Mouse (Mus musculus): ENCODE data around the gene Gpr143. TPM values are rescaled to one million over a fixed set of nuclear protein-coding genes. Genes with fewer than 3 reads are reported as not detected.

The Gpr143 gene
- total and polyA plus RNA-seq, 2 experiments from 2014 or later, result 0.12 TPM; not detected in 1

GRCm38 (mm10) chrX:152745925-152746324, 35.8 kb upstream of the Gpr143 start:
- Histone ChIP-seq H3K27me3 (ENCODE audit: control insufficient read depth, insufficient read depth, low read length) (no peaks in the 10 kb centered on the region), H3K4me1 (ENCODE audit: control insufficient read depth, insufficient read depth) (no peaks in the 10 kb centered on the region), H3K4me3 (ENCODE audit: low read depth, low read length) (no peak overlapping the region), H3K27ac (ENCODE audit: low read depth) (no peak overlapping the region), H3K9me3 (replicated peaks; ENCODE audit: control insufficient read depth, low read length) (no peaks in the 10 kb centered on the region), H3K9ac (replicated peaks; ENCODE audit: low read depth, low read length) (no peak overlapping the region), H3K36me3 (replicated peaks; ENCODE audit: control insufficient read depth, insufficient read depth, low read length) (no peaks in the 10 kb centered on the region), H3K4me2 (ENCODE audit: low read depth, low read length) (no peak overlapping the region)
- ATAC-seq (ENCODE audit: insufficient read depth, low read depth), result no peak
- 75% methylated on average over 2 of the region's 2 CpGs for WGBS
- TF ChIP-seq EP300 (IDR thresholded peaks at IDR 0.05; ENCODE audit: low read depth) (no peak), CTCF (IDR thresholded peaks at IDR 0.05; ENCODE audit: low read depth) (no peak)
- DNase-seq (ENCODE audit: low spot score), result no peak

- H3K4me1 ChIP-seq (ENCODE audit: control insufficient read depth, insufficient read depth), result no peaks in the 10 kb centered on the region
- no peak overlapping the region for H3K9ac ChIP-seq (replicated peaks; ENCODE audit: low read depth, low read length)
- ATAC-seq (ENCODE audit: insufficient read depth, low read depth) (no peak), DNase-seq (ENCODE audit: low spot score) (no peak)
- no peak for TF ChIP-seq EP300 (IDR thresholded peaks at IDR 0.05; ENCODE audit: low read depth)
- no peak for TF ChIP-seq CTCF (IDR thresholded peaks at IDR 0.05; ENCODE audit: low read depth)
- no peak overlapping the region for H3K4me3 ChIP-seq (ENCODE audit: low read depth, low read length)
- H3K9me3 ChIP-seq (replicated peaks; ENCODE audit: control insufficient read depth, low read length), result no peaks in the 10 kb centered on the region
- H3K4me2 ChIP-seq (ENCODE audit: low read depth, low read length), result no peak overlapping the region
- no peak overlapping the region for H3K27ac ChIP-seq (ENCODE audit: low read depth)
- H3K27me3 ChIP-seq (ENCODE audit: control insufficient read depth, insufficient read depth, low read length), result no peaks in the 10 kb centered on the region
- WGBS, result 91% methylated on average over 1 of the region's 1 CpGs
- H3K36me3 ChIP-seq (replicated peaks; ENCODE audit: control insufficient read depth, insufficient read depth, low read length), result no peaks in the 10 kb centered on the region
Observed at GRCm38 (mm10) chrX:152755819-152756218, 25.9 kb upstream of the Gpr143 start.

DNA sequence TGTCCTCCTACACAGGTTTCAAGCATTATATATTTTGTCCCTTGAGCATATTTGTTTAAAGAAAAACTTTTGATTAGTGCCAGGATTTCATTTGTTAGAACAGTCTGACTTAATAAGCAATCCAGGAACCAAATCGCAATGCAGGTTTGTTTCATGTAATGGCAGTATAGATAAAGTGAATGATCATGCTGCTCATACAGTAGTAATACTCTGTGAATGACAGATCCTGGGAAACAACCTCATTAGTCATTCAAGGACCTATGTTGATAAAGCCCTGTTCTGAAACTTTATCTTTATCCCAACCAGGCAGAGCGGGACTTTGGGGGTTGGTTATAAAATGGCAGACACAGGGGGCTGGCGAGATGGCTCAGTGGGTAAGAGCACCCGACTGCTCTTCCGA, 25.4 kb upstream of the Gpr143 start:
- WGBS, result 80% methylated on average over 5 of the region's 5 CpGs
- no peaks in the 10 kb centered on the region for H3K4me1 ChIP-seq (ENCODE audit: control insufficient read depth, insufficient read depth)
- no peak overlapping the region for H3K4me3 ChIP-seq (ENCODE audit: low read depth, low read length)
- no peak for TF ChIP-seq CTCF (IDR thresholded peaks at IDR 0.05; ENCODE audit: low read depth)
- TF ChIP-seq EP300 (IDR thresholded peaks at IDR 0.05; ENCODE audit: low read depth), result no peak
- H3K27ac ChIP-seq (ENCODE audit: low read depth), result no peak overlapping the region
- H3K4me2 ChIP-seq (ENCODE audit: low read depth, low read length), result no peak overlapping the region
- H3K9ac ChIP-seq (replicated peaks; ENCODE audit: low read depth, low read length), result no peak overlapping the region
- no peaks in the 10 kb centered on the region for H3K9me3 ChIP-seq (replicated peaks; ENCODE audit: control insufficient read depth, low read length)
- H3K36me3 ChIP-seq (replicated peaks; ENCODE audit: control insufficient read depth, insufficient read depth, low read length), result no peaks in the 10 kb centered on the region
- no peak for DNase-seq (ENCODE audit: low spot score)
- ATAC-seq (ENCODE audit: insufficient read depth, low read depth), result no peak
- H3K27me3 ChIP-seq (ENCODE audit: control insufficient read depth, insufficient read depth, low read length), result no peaks in the 10 kb centered on the region

GRCm38 (mm10) chrX:152762437-152762836, 19.3 kb upstream of the Gpr143 start:
- Histone ChIP-seq H3K9ac (replicated peaks; ENCODE audit: low read depth, low read length) (no peak overlapping the region), H3K27ac (ENCODE audit: low read depth) (no peak overlapping the region), H3K4me3 (ENCODE audit: low read depth, low read length) (no peak overlapping the region), H3K27me3 (ENCODE audit: control insufficient read depth, insufficient read depth, low read length) (no peaks in the 10 kb centered on the region), H3K4me2 (ENCODE audit: low read depth, low read length) (no peak overlapping the region), H3K36me3 (replicated peaks; ENCODE audit: control insufficient read depth, insufficient read depth, low read length) (no peaks in the 10 kb centered on the region), H3K4me1 (ENCODE audit: control insufficient read depth, insufficient read depth) (no peaks in the 10 kb centered on the region), H3K9me3 (replicated peaks; ENCODE audit: control insufficient read depth, low read length) (no peaks in the 10 kb centered on the region)
- ATAC-seq (ENCODE audit: insufficient read depth, low read depth), result no peak
- no peak for DNase-seq (ENCODE audit: low spot score)
- no peak for TF ChIP-seq CTCF (IDR thresholded peaks at IDR 0.05; ENCODE audit: low read depth)
- no peak for TF ChIP-seq EP300 (IDR thresholded peaks at IDR 0.05; ENCODE audit: low read depth)
- WGBS, result 57% methylated on average over 2 of the region's 2 CpGs

GRCm38 (mm10) chrX:152762855-152763254, 18.9 kb upstream of the Gpr143 start:
- DNase-seq (ENCODE audit: low spot score) (no peak), ATAC-seq (ENCODE audit: insufficient read depth, low read depth) (no peak)
- Histone ChIP-seq H3K27me3 (ENCODE audit: control insufficient read depth, insufficient read depth, low read length) (no peaks in the 10 kb centered on the region), H3K4me1 (ENCODE audit: control insufficient read depth, insufficient read depth) (no peaks in the 10 kb centered on the region), H3K4me2 (ENCODE audit: low read depth, low read length) (no peak overlapping the region), H3K36me3 (replicated peaks; ENCODE audit: control insufficient read depth, insufficient read depth, low read length) (no peaks in the 10 kb centered on the region), H3K9me3 (replicated peaks; ENCODE audit: control insufficient read depth, low read length) (no peaks in the 10 kb centered on the region), H3K27ac (ENCODE audit: low read depth) (no peak overlapping the region), H3K9ac (replicated peaks; ENCODE audit: low read depth, low read length) (no peak overlapping the region), H3K4me3 (ENCODE audit: low read depth, low read length) (no peak overlapping the region)
- WGBS, result 62% methylated on average over 2 of the region's 2 CpGs
- TF ChIP-seq EP300 (IDR thresholded peaks at IDR 0.05; ENCODE audit: low read depth) (no peak), CTCF (IDR thresholded peaks at IDR 0.05; ENCODE audit: low read depth) (no peak)

- no peak overlapping the region for H3K9ac ChIP-seq (replicated peaks; ENCODE audit: low read depth, low read length)
- no peaks in the 10 kb centered on the region for H3K27me3 ChIP-seq (ENCODE audit: control insufficient read depth, insufficient read depth, low read length)
- no peak for TF ChIP-seq CTCF (IDR thresholded peaks at IDR 0.05; ENCODE audit: low read depth)
- no peak for TF ChIP-seq EP300 (IDR thresholded peaks at IDR 0.05; ENCODE audit: low read depth)
- ATAC-seq (ENCODE audit: insufficient read depth, low read depth) (no peak), DNase-seq (ENCODE audit: low spot score) (no peak)
- no peak overlapping the region for H3K27ac ChIP-seq (ENCODE audit: low read depth)
- no peak overlapping the region for H3K4me2 ChIP-seq (ENCODE audit: low read depth, low read length)
- no peaks in the 10 kb centered on the region for H3K4me1 ChIP-seq (ENCODE audit: control insufficient read depth, insufficient read depth)
- H3K36me3 ChIP-seq (replicated peaks; ENCODE audit: control insufficient read depth, insufficient read depth, low read length), result no peaks in the 10 kb centered on the region
- 43% methylated on average over 2 of the region's 2 CpGs for WGBS
- H3K9me3 ChIP-seq (replicated peaks; ENCODE audit: control insufficient read depth, low read length), result no peaks in the 10 kb centered on the region
- no peak overlapping the region for H3K4me3 ChIP-seq (ENCODE audit: low read depth, low read length)
Observed at GRCm38 (mm10) chrX:152764171-152764570, 17.6 kb upstream of the Gpr143 start.

Data from heart, postnatal 0 days (tissue).